Mouse (Mus musculus): ENCODE results near the gene Fbxo46.

DNA sequence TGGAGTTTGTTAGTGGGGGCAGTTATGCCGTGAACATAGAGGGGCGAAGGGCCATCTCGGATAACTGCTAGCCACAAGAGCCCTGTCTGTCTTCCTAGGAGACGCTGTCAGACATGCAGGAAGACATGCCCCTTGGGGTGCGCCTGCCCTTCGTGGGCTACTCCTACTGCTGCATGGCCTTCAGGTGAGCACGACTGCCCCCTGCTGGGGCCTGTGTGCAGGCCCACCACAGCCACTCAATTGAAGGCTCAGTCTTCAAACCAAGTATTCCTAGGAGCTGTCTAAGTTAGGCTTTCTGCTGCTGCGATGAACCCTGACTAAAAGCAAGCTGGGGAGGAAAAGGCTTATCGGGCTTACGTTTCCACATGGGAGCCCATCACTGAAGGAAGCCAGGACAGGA, 30.8 kb upstream of the Fbxo46 start:
- TF ChIP-seq CTCF (IDR thresholded peaks at IDR 0.05; ENCODE audit: low read depth) (peak; percentile 72), EP300 (IDR thresholded peaks at IDR 0.05; ENCODE audit: low read depth) (no peak)
